Mouse (Mus musculus): ENCODE measurements around the gene Piwil4. TPM values are rescaled to one million over a fixed set of nuclear protein-coding genes. Genes with fewer than 3 reads are reported as not detected.

The Piwil4 gene
- polyA plus RNA-seq, 1 experiment from 2014 or later = 0.08 TPM

- Histone ChIP-seq H3K27me3 (peaks cover 14% of the 10 kb centered on the region), H3K4me3 (no peak overlapping the region), H3K4me2 (no peak overlapping the region), H3K36me3 (no peaks in the 10 kb centered on the region), H3K9ac (no peak overlapping the region), H3K9me3 (replicated peaks) (no peaks in the 10 kb centered on the region), H3K4me1 (replicated peaks) (peaks cover 16% of the 10 kb centered on the region), H3K27ac (no peak overlapping the region)
- ATAC-seq (replicated peaks; ENCODE audit: insufficient number of reproducible peaks, insufficient read depth, low FRiP score, low read depth) = no peak
- WGBS = 72% methylated on average over 3 of the region's 3 CpGs
These were observed 13.9 kb upstream of the Piwil4 start for GRCm38 (mm10) chr9:14754469-14754868.

DNA sequence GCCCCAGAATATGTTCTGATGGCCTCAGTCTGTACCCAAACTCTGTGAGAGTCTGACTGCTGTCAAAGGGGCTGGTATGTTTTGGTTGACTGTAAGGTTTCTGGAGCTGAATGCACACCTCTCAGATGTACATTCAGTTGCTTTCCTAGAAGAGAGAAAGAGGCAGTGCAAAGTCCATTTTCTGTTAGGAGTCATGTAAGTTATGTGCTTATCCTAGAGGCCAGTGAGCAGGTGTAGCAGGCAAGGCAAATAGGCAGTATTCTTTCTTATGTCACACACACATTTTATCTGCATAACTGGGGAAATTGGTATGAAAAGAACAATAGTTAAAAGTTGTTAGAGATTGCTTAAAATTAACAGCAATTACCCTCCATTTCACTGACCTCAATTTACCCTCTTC is 13.4 kb upstream of the Piwil4 start:
- ATAC-seq (replicated peaks; ENCODE audit: insufficient number of reproducible peaks, insufficient read depth, low FRiP score, low read depth) = no peak
- no peak overlapping the region for H3K9ac ChIP-seq

DNA sequence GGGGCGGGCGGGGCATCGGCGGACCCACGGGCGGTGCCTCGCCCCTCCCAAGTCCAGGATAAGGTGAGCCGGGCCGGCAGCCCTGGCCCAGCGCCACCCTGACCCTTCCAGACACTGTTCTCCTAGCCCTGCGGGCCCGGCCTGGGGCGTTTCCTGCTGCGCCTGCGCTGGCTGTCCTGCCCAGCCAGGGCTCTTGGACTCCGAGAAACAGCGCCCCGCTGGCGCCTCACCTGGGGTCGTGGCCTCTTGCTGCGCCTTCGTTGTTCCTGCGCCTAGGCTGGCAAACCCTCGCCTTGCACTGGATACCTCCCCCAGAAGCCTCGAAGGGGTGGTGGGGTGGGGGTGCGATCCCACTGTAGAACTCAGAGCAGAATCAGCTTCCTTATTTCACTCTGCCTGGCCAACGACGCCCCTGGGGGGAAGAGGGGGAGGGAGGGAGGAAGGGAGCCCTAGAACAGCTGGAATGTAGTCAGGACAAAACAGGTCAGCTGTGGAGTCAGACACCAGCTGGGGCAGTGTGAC is 11.5 kb upstream of the Piwil4 start, which contains the start of gene Fut4:
Gene Fut4 (minus strand): TSS at position 393 of the 522 bp plus-strand sequence.
- Histone ChIP-seq H3K4me2 (peak within 1 kb of the TSS; percentile 95), H3K36me3 (no peaks in the 10 kb centered on the region), H3K9me3 (replicated peaks) (no peaks in the 10 kb centered on the region), H3K27ac (no peak within 1 kb of the TSS), H3K27me3 (peaks cover 14% of the 10 kb centered on the region), H3K4me3 (peak within 1 kb of the TSS; percentile 60), H3K9ac (peak within 1 kb of the TSS; percentile 60), H3K4me1 (replicated peaks) (peaks cover 16% of the 10 kb centered on the region)
- WGBS = under 1% methylated on average over 27 of the region's 28 CpGs
- ATAC-seq (replicated peaks; ENCODE audit: insufficient number of reproducible peaks, insufficient read depth, low FRiP score, low read depth) = peak; percentile 75

More for the DNA sequence above, 13.4 kb upstream of the Piwil4 start:
- Histone ChIP-seq H3K27ac (no peak overlapping the region), H3K9me3 (replicated peaks) (no peaks in the 10 kb centered on the region), H3K4me1 (replicated peaks) (peaks cover 16% of the 10 kb centered on the region), H3K4me3 (no peak overlapping the region), H3K36me3 (no peaks in the 10 kb centered on the region), H3K4me2 (no peak overlapping the region), H3K27me3 (peaks cover 14% of the 10 kb centered on the region)

- WGBS = under 1% methylated on average over 50 of the region's 50 CpGs
- H3K4me2 ChIP-seq = peak overlapping the region; percentile 95
- H3K36me3 ChIP-seq = no peaks in the 10 kb centered on the region
- peaks cover 14% of the 10 kb centered on the region for H3K27me3 ChIP-seq
- no peak overlapping the region for H3K27ac ChIP-seq
- H3K4me1 ChIP-seq (replicated peaks) = peaks cover 16% of the 10 kb centered on the region
- peak overlapping the region; percentile 60 for H3K9ac ChIP-seq
- ATAC-seq (replicated peaks; ENCODE audit: insufficient number of reproducible peaks, insufficient read depth, low FRiP score, low read depth) = peak; percentile 70
- H3K4me3 ChIP-seq = peak overlapping the region; percentile 60
- H3K9me3 ChIP-seq (replicated peaks) = no peaks in the 10 kb centered on the region
These were observed 11.0 kb upstream of the Piwil4 start for GRCm38 (mm10) chr9:14751503-14752000.

GRCm38 (mm10) chr9:14750901-14751502 is 10.5 kb upstream of the Piwil4 start:
- Histone ChIP-seq H3K27me3 (peaks cover 14% of the 10 kb centered on the region), H3K4me1 (replicated peaks) (peaks cover 16% of the 10 kb centered on the region), H3K4me2 (peak overlapping the region; percentile 95), H3K27ac (no peak overlapping the region), H3K9ac (peak overlapping the region; percentile 60), H3K9me3 (replicated peaks) (no peaks in the 10 kb centered on the region), H3K36me3 (no peaks in the 10 kb centered on the region), H3K4me3 (peak overlapping the region; percentile 60)
- ATAC-seq (replicated peaks; ENCODE audit: insufficient number of reproducible peaks, insufficient read depth, low FRiP score, low read depth) = no peak
- 47% methylated on average over 42 of the region's 42 CpGs for WGBS

GRCm38 (mm10) chr9:14739498-14740150 is 909 bp downstream of the Piwil4 start:
- H3K4me3 ChIP-seq = no peak overlapping the region
- no peaks in the 10 kb centered on the region for H3K4me1 ChIP-seq (replicated peaks)
- H3K9me3 ChIP-seq (replicated peaks) = no peaks in the 10 kb centered on the region
- no peaks in the 10 kb centered on the region for H3K36me3 ChIP-seq
- H3K9ac ChIP-seq = no peak overlapping the region
- no peak overlapping the region for H3K4me2 ChIP-seq
- ATAC-seq (replicated peaks; ENCODE audit: insufficient number of reproducible peaks, insufficient read depth, low FRiP score, low read depth) = no peak
- no peaks in the 10 kb centered on the region for H3K27me3 ChIP-seq
- no peak overlapping the region for H3K27ac ChIP-seq
- 65% methylated on average over 4 of the region's 4 CpGs for WGBS

DNA sequence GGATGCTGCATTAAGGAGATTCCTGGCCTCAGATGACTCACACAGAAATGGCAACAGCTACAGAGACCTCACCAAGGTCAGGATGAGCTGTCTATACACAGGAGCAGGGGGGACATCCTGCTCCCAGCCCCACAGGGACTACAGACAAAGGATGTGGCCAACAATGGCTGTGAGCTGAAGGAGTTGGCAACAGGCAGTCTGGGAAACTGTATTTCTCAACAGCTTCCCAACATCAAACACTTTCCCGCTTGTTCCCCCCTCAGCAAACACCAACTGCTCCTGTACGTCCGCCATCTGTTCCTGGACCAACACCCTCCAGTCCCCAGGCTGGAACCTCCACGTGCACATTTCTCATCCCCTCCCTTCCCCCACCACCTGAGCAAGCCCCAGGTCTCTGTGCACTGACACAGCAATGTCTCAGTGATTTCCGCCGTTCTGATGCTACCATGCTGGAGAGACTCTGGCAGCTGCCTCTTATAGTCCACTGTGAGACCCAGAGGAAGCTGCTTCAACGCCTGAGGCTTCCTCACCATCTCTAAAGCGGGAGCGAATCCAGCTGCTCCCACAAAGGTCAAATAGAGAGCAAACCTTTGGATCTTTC is 9.5 kb downstream of the Piwil4 start:
- Histone ChIP-seq H3K4me2 (no peak overlapping the region), H3K9ac (no peak overlapping the region), H3K4me3 (no peak overlapping the region), H3K27ac (no peak overlapping the region; the same call in 1 of the 2 replicates), H3K4me1 (replicated peaks) (0 out of 2 replicates have a peak, but pooled peaks cover 3% of the 10 kb centered on the region), H3K27me3 (0 out of 2 replicates have a peak, but pooled peaks cover 4% of the 10 kb centered on the region), H3K36me3 (no peaks in the 10 kb centered on the region), H3K9me3 (replicated peaks) (no peaks in the 10 kb centered on the region)
- 0 out of 2 replicates have a peak, but pooled peaks have one; percentile 35 for ATAC-seq (replicated peaks; ENCODE audit: insufficient number of reproducible peaks, insufficient read depth, low FRiP score, low read depth)
- WGBS = 47% methylated on average over 9 of the region's 9 CpGs

DNA sequence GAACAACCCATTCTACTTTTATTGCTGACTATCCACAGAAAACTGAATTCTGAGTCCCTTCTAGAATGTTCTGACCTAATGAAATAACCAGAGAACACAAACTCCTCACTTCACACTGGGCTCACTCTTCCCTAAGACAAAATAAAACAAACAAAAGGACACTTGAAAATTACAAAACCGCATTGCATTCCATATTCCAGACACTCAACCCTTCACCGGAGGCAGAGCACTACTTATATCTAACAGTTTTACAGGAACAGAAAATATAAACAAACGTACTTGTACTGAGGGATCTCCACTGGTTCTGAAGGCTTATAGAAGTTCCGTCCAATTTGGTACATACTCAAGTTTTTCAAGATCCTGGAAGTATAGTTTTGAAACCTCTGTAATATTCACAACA is 12.2 kb downstream of the Piwil4 start:
- H3K4me2 ChIP-seq = no peak overlapping the region
- 0 out of 2 replicates have a peak, but pooled peaks cover 3% of the 10 kb centered on the region for H3K4me1 ChIP-seq (replicated peaks)
- H3K27me3 ChIP-seq = 0 out of 2 replicates have a peak, but pooled peaks cover 4% of the 10 kb centered on the region
- 72% methylated on average over 4 of the region's 4 CpGs for WGBS
- no peaks in the 10 kb centered on the region for H3K9me3 ChIP-seq (replicated peaks)
- no peak for ATAC-seq (replicated peaks; ENCODE audit: insufficient number of reproducible peaks, insufficient read depth, low FRiP score, low read depth)
- H3K27ac ChIP-seq = no peak overlapping the region
- H3K9ac ChIP-seq = no peak overlapping the region
- no peaks in the 10 kb centered on the region for H3K36me3 ChIP-seq
- no peak overlapping the region for H3K4me3 ChIP-seq

DNA sequence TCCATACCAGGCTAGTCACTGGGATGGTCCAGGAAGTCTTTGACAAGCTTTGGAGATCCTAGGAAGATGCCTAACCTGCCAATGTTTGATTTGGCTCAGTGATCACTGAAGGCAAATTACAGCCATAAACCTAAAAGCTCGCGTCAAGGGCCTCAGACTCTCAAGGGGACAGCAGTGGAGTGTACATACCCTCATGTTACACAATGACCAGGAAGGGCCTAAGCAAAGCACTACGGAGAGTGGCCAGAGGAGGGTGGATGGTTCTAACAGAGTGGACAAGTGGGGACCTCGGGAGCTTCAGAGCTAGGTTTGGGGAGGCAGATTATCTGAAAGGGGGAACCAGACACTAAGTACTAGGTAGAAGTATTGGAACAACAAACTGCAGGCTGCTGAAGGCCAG is 13.9 kb downstream of the Piwil4 start:
- Histone ChIP-seq H3K27ac (no peak overlapping the region), H3K9me3 (replicated peaks) (no peaks in the 10 kb centered on the region), H3K9ac (no peak overlapping the region), H3K4me2 (no peak overlapping the region), H3K4me3 (no peak overlapping the region), H3K4me1 (replicated peaks) (0 out of 2 replicates have a peak, but pooled peaks cover 3% of the 10 kb centered on the region), H3K27me3 (no peaks in the 10 kb centered on the region), H3K36me3 (no peaks in the 10 kb centered on the region)
- WGBS = 85% methylated on average over 4 of the region's 4 CpGs
- no peak for ATAC-seq (replicated peaks; ENCODE audit: insufficient number of reproducible peaks, insufficient read depth, low FRiP score, low read depth)

DNA sequence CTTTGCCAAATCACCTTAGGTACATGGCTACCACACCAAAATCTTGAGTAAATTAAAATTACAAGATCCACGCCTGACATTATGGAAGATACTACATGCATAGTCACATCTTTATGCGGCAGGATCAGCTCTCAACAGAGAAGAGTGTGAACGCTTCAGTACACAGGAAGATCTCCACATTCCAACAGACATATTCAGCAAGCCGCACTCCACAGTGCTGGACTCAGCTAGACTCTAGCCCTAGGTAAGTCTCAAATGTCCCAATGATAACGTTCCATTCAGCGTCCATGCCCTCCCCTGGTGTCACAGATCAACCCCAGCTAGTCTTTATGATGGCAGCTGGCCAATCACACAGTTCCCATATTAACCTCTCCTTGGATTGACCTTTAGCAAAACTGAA is 14.5 kb downstream of the Piwil4 start:
- H3K9me3 ChIP-seq (replicated peaks) = no peaks in the 10 kb centered on the region
- H3K27me3 ChIP-seq = no peaks in the 10 kb centered on the region
- no peaks in the 10 kb centered on the region for H3K36me3 ChIP-seq
- H3K27ac ChIP-seq = no peak overlapping the region
- no peak overlapping the region for H3K4me2 ChIP-seq
- 0 out of 2 replicates have a peak, but pooled peaks cover 2% of the 10 kb centered on the region for H3K4me1 ChIP-seq (replicated peaks)
- WGBS = 66% methylated on average over 6 of the region's 6 CpGs
- no peak overlapping the region for H3K4me3 ChIP-seq
- no peak overlapping the region for H3K9ac ChIP-seq
- ATAC-seq (replicated peaks; ENCODE audit: insufficient number of reproducible peaks, insufficient read depth, low FRiP score, low read depth) = no peak

DNA sequence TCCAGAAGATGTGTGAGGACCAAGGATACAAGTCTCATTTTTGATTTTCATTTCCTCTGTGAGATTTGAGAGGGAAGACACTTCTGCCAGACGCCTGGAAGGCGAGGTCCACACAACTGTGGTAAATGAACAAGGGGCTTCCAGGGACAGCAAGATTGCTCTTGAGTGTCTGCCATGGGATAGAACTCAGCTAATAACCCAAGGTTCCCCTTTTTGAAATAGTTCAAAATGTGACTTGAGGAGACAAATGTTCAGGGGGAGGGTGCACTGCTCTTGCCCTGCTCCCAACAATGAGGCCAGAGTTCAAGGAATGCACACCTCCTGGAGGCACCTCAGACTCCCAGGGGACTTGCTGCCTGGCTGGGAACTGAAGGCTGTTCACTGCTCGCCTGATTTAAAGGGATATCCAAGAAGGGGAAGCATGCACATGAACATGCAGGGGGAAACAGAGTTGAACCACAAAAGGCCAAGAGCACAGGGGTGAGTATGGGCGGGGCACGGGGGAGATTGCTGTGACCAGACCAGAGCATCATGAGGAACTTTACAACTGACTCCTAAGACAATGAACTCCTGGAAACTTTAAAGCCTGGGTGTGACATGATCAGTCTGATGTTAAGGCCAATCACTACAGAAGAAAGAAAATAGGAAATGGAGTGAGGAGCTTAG is 15.6 kb downstream of the Piwil4 start:
- no peaks in the 10 kb centered on the region for H3K4me1 ChIP-seq (replicated peaks)
- no peaks in the 10 kb centered on the region for H3K9me3 ChIP-seq (replicated peaks)
- WGBS = 66% methylated on average over 5 of the region's 5 CpGs
- H3K4me3 ChIP-seq = no peak overlapping the region
- ATAC-seq (replicated peaks; ENCODE audit: insufficient number of reproducible peaks, insufficient read depth, low FRiP score, low read depth) = no peak
- H3K27ac ChIP-seq = no peak overlapping the region
- H3K27me3 ChIP-seq = no peaks in the 10 kb centered on the region
- H3K4me2 ChIP-seq = no peak overlapping the region
- H3K9ac ChIP-seq = no peak overlapping the region
- H3K36me3 ChIP-seq = no peaks in the 10 kb centered on the region

Measured in heart, embryonic 15.5 days (tissue).